Mouse (Mus musculus): ENCODE data around the gene Msgn1. TPM values are rescaled to one million over a fixed set of nuclear protein-coding genes. Genes with fewer than 3 reads are reported as not detected.

The Msgn1 gene
- polyA plus RNA-seq, 1 experiment from 2014 or later = not detected

GRCm38 (mm10) chr12:11198026-11198425 is 10.7 kb downstream of the Msgn1 start:
- no peaks in the 10 kb centered on the region for H3K9me3 ChIP-seq (replicated peaks)
- WGBS = 47% methylated on average over 4 of the region's 4 CpGs
- no peaks in the 10 kb centered on the region for H3K27me3 ChIP-seq
- H3K9ac ChIP-seq = no peak overlapping the region
- H3K27ac ChIP-seq = no peak overlapping the region
- H3K4me2 ChIP-seq = no peak overlapping the region
- no peak overlapping the region for H3K4me3 ChIP-seq
- ATAC-seq (replicated peaks; ENCODE audit: insufficient number of reproducible peaks, insufficient read depth, low FRiP score, low read depth) = no peak
- H3K36me3 ChIP-seq = no peaks in the 10 kb centered on the region
- H3K4me1 ChIP-seq (replicated peaks) = peaks cover 7% of the 10 kb centered on the region

DNA sequence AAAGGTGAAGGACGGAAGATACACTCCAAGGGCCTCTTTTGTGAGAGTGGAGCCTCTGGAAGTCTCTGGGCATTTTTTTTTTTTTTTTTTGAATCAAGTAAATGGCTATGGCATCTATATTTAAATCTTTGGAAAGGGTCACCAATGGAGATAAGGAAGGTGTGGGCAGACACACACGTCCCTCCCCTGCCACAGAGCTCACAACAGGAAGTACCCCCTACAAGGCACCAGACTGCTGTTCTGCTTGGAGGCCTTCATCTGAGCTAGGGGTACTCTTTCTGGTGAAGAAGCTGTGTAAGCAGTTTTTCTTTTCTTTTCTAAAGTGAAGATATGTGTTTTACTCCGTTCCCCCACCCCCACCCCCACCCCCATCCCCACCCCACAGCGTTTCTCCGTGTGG is 11.9 kb downstream of the Msgn1 start:
- no peak for ATAC-seq (replicated peaks; ENCODE audit: insufficient number of reproducible peaks, insufficient read depth, low FRiP score, low read depth)
- H3K4me1 ChIP-seq (replicated peaks) = peaks cover 6% of the 10 kb centered on the region
- 47% methylated on average over 5 of the region's 5 CpGs for WGBS
- H3K4me2 ChIP-seq = peak overlapping the region; percentile 60
- no peaks in the 10 kb centered on the region for H3K27me3 ChIP-seq
- no peak overlapping the region for H3K27ac ChIP-seq
- no peaks in the 10 kb centered on the region for H3K9me3 ChIP-seq (replicated peaks)
- H3K9ac ChIP-seq = no peak overlapping the region
- H3K4me3 ChIP-seq = peak overlapping the region; percentile 26; the same call in 1 of the 2 replicates
- no peaks in the 10 kb centered on the region for H3K36me3 ChIP-seq

DNA sequence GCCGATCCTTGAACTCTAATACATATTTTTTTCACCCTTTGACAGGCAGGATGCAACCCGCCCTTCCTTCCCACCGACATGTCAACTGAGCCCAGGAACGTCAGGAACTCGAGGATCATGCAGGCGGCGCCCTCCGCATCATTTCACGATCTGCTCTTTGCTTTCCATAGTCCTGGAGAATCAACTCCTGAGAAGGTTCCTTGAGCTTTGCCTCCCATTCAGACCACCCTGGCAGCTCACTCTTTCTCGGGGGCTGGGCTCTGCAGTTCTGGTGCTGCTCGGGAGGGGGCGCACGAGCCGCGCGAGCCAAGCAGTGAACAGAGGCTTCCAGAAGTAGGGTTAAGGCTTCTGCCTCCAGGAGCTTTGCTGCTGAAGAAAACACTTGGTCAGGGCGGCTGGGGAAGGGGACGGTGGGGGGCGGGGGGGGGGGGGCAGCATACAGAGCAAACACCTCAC is 12.6 kb downstream of the Msgn1 start:
- Histone ChIP-seq H3K27ac (no peak overlapping the region), H3K4me2 (peak overlapping the region; percentile 60), H3K36me3 (no peaks in the 10 kb centered on the region), H3K4me1 (replicated peaks) (peaks cover 6% of the 10 kb centered on the region), H3K4me3 (peak overlapping the region; percentile 26), H3K9me3 (replicated peaks) (no peaks in the 10 kb centered on the region), H3K9ac (no peak overlapping the region), H3K27me3 (no peaks in the 10 kb centered on the region)
- ATAC-seq (replicated peaks; ENCODE audit: insufficient number of reproducible peaks, insufficient read depth, low FRiP score, low read depth) = 0 out of 2 replicates have a peak, but pooled peaks have one; percentile 55
- WGBS = 4% methylated on average over 19 of the region's 19 CpGs

DNA sequence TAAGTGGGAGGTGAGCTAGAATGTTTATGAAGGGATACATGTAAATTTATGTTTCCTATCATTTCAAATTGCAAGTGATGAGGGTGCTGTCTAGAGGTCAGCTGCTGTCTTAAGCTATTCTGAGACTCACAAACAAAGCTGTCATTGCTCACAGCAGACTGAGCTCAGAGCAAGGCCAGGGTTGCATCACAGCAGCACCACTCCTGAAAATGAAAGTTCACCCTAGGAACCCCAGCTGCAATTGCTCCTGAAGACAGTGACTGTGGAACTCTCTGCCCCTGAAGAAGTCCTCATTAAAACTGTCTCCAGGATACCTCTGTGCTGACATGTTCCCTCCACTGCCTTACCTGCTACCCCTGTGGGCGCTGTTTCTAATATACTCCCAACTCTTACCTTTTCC is 13.7 kb downstream of the Msgn1 start:
- H3K9me3 ChIP-seq (replicated peaks) = no peaks in the 10 kb centered on the region
- peaks cover 6% of the 10 kb centered on the region for H3K4me1 ChIP-seq (replicated peaks)
- H3K36me3 ChIP-seq = no peaks in the 10 kb centered on the region
- H3K4me3 ChIP-seq = no peak overlapping the region
- H3K9ac ChIP-seq = no peak overlapping the region
- WGBS = 83% methylated on average over 1 of the region's 1 CpGs
- H3K27ac ChIP-seq = no peak overlapping the region
- ATAC-seq (replicated peaks; ENCODE audit: insufficient number of reproducible peaks, insufficient read depth, low FRiP score, low read depth) = no peak
- no peaks in the 10 kb centered on the region for H3K27me3 ChIP-seq
- H3K4me2 ChIP-seq = no peak overlapping the region

DNA sequence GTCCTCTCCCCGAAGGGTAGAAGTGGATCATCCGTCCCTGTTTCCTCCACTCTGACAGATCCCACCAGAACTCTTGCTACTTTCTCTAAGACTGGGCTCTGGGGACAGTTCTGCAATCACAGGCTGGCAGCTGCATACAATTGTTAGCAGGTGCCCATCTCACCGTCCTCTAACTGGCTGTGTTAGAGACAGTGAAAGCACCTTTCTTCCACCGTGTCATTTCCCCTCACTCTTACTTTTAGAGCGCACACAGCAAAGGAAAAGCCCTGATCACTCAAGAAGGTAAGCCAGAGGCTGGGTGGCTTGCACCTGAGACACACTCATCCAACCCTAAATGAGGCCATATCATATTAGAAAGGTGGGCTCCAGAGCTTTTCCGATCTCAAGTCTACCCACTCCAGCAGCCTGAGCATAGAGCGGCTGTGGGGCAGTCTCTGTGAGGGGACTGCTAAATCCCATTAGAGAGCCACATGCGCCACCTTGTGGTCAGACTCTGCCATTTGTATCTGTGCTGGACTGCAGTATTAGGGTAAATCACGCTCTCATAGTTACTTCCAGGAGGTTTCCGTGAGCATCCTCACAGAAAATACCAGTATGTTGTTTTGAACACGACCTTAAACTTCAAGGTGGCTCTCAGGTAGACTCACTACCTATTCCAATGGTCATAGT is 30.2 kb downstream of the Msgn1 start:
- 18% methylated on average over 11 of the region's 11 CpGs for WGBS
- 0 out of 2 replicates have a peak, but pooled peaks cover 4% of the 10 kb centered on the region for H3K4me1 ChIP-seq (replicated peaks)
- H3K4me3 ChIP-seq = peak overlapping the region; percentile 4; the same call in 1 of the 2 replicates
- no peaks in the 10 kb centered on the region for H3K36me3 ChIP-seq
- peak overlapping the region; percentile 57 for H3K4me2 ChIP-seq
- ATAC-seq (replicated peaks; ENCODE audit: insufficient number of reproducible peaks, insufficient read depth, low FRiP score, low read depth) = peak; percentile 74
- H3K27me3 ChIP-seq = peaks cover 4% of the 10 kb centered on the region; the same call in 1 of the 2 replicates
- H3K27ac ChIP-seq = no peak overlapping the region
- no peaks in the 10 kb centered on the region for H3K9me3 ChIP-seq (replicated peaks)
- H3K9ac ChIP-seq = 0 out of 2 replicates have a peak overlapping the region, but pooled peaks have one; percentile 11

- 0 out of 2 replicates have a peak, but pooled peaks cover 4% of the 10 kb centered on the region for H3K4me1 ChIP-seq (replicated peaks)
- no peak overlapping the region for H3K4me3 ChIP-seq
- ATAC-seq (replicated peaks; ENCODE audit: insufficient number of reproducible peaks, insufficient read depth, low FRiP score, low read depth) = no peak
- H3K27me3 ChIP-seq = peaks cover 4% of the 10 kb centered on the region; the same call in 1 of the 2 replicates
- H3K27ac ChIP-seq = no peak overlapping the region
- H3K9ac ChIP-seq = no peak overlapping the region
- 20% methylated on average over 5 of the region's 5 CpGs for WGBS
- H3K36me3 ChIP-seq = no peaks in the 10 kb centered on the region
- no peaks in the 10 kb centered on the region for H3K9me3 ChIP-seq (replicated peaks)
- H3K4me2 ChIP-seq = peak overlapping the region; percentile 57; the same call in 1 of the 2 replicates
These were observed 31.1 kb downstream of the Msgn1 start for GRCm38 (mm10) chr12:11177408-11178394.

DNA sequence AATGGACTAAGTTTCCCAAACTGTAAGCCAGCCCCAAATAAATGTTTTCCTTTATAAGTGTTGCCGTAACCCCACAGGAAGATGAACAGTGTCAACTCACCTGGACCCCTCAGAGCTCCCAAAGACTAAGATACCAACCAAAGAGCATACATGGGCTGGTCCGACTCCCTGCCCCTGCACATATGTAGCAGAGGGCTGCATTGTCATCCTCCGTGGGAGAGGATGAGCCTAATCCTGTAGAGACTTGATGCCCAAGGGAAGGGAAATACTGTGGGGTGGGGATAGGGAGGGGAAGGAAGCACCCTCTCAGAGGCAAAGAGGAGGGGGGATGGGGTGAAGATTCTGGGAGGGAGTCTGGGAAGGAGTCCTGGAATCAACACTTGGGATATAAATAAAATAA is 50.1 kb downstream of the Msgn1 start:
- Histone ChIP-seq H3K4me1 (replicated peaks) (no peaks in the 10 kb centered on the region), H3K4me3 (no peak overlapping the region), H3K9ac (no peak overlapping the region), H3K9me3 (replicated peaks) (no peaks in the 10 kb centered on the region), H3K27me3 (no peaks in the 10 kb centered on the region), H3K4me2 (no peak overlapping the region), H3K36me3 (no peaks in the 10 kb centered on the region), H3K27ac (no peak overlapping the region)
- ATAC-seq (replicated peaks; ENCODE audit: insufficient number of reproducible peaks, insufficient read depth, low FRiP score, low read depth) = no peak
- 82% methylated on average over 3 of the region's 3 CpGs for WGBS

Other genes starting within 250 kb of the Msgn1 start
- 0.47 and 1.0 TPM in 2 replicates for gene Kcns3, start 57.9 kb downstream of the Msgn1 start, polyA plus RNA-seq (2015; fragmentation: Nextera tagmentation; extraction: Ambion mirVana)
- gene Gen1, start 56.8 kb upstream of the Msgn1 start, polyA plus RNA-seq (2015; fragmentation: Nextera tagmentation; extraction: Ambion mirVana) = 5.8 and 6.8 TPM in 2 replicates
- gene Smc6, start 56.9 kb upstream of the Msgn1 start, polyA plus RNA-seq (2015; fragmentation: Nextera tagmentation; extraction: Ambion mirVana) = 111 and 114 TPM in 2 replicates
- gene Vsnl1, start 227.6 kb upstream of the Msgn1 start, polyA plus RNA-seq (2015; fragmentation: Nextera tagmentation; extraction: Ambion mirVana) = 9.0 and 9.9 TPM in 2 replicates
- gene Rad51ap2, start 247.1 kb upstream of the Msgn1 start, polyA plus RNA-seq (2015; fragmentation: Nextera tagmentation; extraction: Ambion mirVana) = 0.18 and 0.29 TPM in 2 replicates

All from heart, embryonic 15.5 days (tissue).